Mouse (Mus musculus) kidney, postnatal 10 days (tissue): ENCODE measurements around the gene Homer2.

Experiments used
- DNase-seq: peaks from one replicate; pipeline ENCODE4 v3.0.0; 2021; ENCODE audit warnings: mixed read lengths

Homer2 gene

GRCm38 (mm10) chr7:81578413-81578812 lies 128.9 kb downstream of the Homer2 start:
- no peak for DNase-seq

- no peak for DNase-seq
These were observed 129.5 kb downstream of the Homer2 start for GRCm38 (mm10) chr7:81577872-81578271.

DNA sequence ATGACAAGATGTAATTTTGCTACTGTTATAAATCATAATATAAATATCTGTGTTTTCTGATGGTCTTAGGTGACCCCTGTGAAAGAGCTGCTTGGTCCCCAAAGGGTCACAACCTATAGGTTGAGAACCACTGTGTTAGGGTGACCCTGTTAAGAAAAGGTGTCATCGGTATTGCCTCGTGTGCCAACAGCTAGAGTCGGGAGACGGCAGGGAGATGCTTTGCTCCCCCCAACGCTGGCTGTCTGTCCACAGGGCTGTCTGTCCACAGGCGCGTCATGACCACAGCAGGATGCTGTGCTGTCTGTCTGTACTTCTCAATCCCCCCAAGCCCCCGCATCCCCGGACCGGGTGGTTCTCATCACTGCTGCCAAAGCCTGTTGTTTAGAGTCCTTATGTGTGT lies 131.7 kb downstream of the Homer2 start:
- no peak for DNase-seq

- no peak for DNase-seq
These were observed 133.5 kb downstream of the Homer2 start for GRCm38 (mm10) chr7:81573821-81574220.

GRCm38 (mm10) chr7:81573397-81573796 lies 133.9 kb downstream of the Homer2 start:
- DNase-seq = no peak

GRCm38 (mm10) chr7:81572610-81573268 lies 134.6 kb downstream of the Homer2 start:
- no peak for DNase-seq

DNA sequence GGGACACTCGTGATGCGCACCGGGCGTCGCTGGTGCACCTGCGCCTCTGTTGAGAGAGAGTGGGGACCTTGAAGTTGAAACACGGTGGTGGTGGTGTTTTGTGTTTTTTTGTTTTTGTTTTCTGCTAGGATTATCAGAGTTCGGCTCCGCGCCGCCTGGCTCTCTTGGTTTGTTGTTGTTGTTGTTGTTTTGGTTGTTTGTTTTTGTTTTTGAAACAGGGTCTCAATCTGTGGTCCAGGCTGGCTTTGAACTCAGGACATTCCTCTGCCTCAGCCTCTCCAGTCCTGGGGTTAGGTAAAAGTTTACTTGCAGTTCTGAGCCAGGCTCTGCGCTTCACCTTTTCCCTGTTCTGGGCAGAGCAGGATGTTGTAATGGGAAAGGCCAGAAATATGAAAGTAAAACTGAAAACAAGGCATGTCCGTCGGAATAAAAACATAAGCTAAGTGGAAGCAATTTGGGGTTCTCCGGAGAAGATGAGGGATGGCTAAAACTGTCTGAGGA lies 135.3 kb downstream of the Homer2 start:
- DNase-seq = peak; percentile 34

DNA sequence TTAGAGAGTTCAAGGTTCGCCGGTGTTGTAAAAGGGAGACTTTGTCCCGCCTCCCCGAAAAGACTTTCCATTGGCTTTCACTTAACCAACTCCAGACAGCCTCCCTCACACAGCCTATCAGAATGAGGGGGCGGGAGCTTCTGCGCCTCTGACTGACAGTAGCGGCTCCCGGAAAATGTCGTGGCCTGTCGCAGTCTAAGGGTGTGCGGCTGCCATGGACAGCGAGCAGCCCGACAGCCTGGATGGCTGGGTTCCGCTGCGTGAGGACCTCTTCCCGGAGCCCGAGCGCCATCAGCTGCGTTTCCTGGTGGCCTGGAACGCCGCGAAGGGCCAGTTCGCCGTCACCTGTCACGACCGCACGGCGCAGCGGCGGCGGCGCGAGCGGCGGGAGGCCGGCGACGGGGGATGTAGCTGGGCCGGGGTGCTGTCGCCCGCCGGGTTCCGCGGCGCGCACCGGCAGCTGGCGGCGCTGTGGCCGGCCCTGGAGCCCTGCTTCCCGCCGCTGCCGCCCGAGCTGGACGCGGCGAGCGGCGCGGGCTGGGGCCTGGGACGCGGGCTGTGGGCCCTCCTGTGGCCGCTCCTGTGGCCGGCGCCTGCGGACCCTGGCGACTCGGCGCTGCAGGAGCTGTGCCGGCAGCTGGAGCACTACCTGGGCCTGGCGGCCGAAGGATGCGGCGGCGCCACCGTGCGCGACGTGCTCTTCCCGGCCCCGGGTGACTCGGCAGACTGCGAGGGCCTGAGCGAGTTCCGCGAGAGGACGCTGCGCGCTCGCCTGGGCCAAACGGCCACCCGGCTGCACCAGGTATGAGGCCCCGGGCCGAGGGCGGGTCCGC lies 136.0 kb downstream of the Homer2 start, which contains the start of gene Whamm:
Gene Whamm, plus strand, starts transcription at position 159 of the 833 bp plus-strand sequence.
- DNase-seq = peak; percentile 94

DNA sequence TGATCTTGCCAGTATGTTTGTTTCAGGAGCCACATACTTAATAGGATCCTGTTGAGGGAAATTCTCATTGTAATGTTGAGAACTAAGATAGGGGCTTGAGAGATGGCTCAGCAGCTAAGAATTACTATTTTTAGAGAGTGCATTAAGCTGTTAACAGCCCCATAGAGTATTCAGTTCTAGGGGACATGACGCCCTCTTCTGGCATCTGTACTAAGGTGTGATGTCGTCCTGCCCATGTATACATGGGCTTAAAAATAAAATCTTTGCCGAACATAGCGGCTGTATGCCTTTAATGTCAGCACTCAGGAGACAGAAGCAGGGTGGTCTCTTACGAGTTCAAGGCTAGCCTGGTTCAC lies 136.6 kb downstream of the Homer2 start:
- no peak for DNase-seq

DNA sequence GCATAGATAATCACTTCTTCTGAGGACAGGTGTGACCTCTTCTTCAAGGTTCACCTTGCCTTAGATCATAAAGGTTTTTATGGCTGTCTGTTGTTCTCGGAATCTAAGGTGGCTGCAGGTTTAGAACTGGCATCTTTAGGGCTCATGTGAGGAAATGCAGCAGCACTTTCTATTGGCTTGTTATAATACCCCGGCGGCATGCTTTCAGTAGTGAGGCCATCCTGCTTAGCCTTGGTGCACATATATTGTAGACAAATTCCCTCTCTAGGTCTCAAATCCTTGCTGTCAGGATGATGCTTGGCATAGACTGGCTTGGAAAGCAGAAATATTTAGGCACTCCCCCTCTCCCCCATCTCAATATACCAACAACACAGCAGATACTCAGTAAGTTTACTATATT lies 137.1 kb downstream of the Homer2 start:
- DNase-seq = no peak

- no peak for DNase-seq
These were observed 137.5 kb downstream of the Homer2 start for GRCm38 (mm10) chr7:81569851-81570250.

DNA sequence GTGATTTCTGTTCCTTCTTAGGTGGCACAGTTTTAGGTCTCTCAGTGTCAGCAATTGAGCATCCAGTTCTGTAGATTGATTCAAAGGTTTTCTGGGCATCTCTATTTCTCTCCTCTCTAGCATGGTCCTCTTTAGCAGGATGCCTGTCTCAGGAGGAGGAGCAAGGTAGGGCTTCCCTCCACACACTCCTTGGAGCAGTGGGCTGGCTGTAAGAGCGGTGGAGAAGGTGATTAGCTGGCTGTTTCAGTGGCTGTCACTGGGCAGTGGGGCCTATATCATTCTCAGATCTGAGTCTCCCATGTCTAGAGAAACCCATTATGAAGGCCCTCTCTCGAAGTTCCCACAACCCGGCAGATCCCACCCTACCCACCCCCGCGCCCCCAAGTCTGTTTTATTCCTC lies 139.9 kb downstream of the Homer2 start:
- DNase-seq = no peak

DNA sequence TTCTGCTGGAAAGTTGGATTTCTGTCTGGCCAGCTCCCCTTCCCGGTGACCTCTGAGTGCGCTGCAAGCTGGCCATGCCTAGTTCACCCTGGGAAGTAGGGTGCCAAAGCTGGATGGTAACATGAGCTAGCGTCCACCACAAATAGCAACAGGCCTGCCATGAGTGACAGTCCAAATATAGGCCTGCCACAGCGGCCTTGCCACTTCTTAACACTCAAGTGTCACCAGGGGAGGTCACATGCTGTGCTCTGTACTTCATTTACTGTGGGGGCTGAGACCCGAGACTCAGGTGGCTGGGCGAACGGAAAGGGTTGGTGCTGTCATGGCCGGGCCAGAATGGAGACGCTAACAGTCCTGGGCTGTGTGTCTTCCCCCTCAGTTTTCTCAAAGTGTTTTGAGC lies 140.4 kb downstream of the Homer2 start, which contains the start of gene Fsd2:
Gene Fsd2, minus strand, starts transcription at position 53 of the 400 bp plus-strand sequence.
- DNase-seq = no peak

- DNase-seq = no peak
These were observed 141.0 kb downstream of the Homer2 start for GRCm38 (mm10) chr7:81566332-81566731.

GRCm38 (mm10) chr7:81565381-81566055 lies 141.8 kb downstream of the Homer2 start:
- no peak for DNase-seq

- DNase-seq = no peak
These were observed 142.6 kb downstream of the Homer2 start for GRCm38 (mm10) chr7:81564766-81565165.

GRCm38 (mm10) chr7:81563506-81564015 lies 143.8 kb downstream of the Homer2 start:
- DNase-seq = no peak

- no peak for DNase-seq
These were observed 146.1 kb downstream of the Homer2 start for GRCm38 (mm10) chr7:81561211-81561610.

GRCm38 (mm10) chr7:81560101-81561049 lies 147.0 kb downstream of the Homer2 start:
- DNase-seq = no peak

- DNase-seq = no peak
These were observed 147.9 kb downstream of the Homer2 start for GRCm38 (mm10) chr7:81559231-81559980.

- no peak for DNase-seq
These were observed 149.4 kb downstream of the Homer2 start for GRCm38 (mm10) chr7:81557985-81558360.
